Mouse (Mus musculus) kidney, adult 9 months (tissue): Measurements from ENCODE around the gene Srgap2.

Source experiments
- DNase-seq: peaks from one replicate; pipeline ENCODE4 v3.0.0; 2022

Gene Srgap2

GRCm38 (mm10) chr1:131400844-131401243 is 126.3 kb downstream of the Srgap2 start:
- no peak for DNase-seq

- no peak for DNase-seq
Observed at GRCm38 (mm10) chr1:131398181-131398580, 129.0 kb downstream of the Srgap2 start.

DNA sequence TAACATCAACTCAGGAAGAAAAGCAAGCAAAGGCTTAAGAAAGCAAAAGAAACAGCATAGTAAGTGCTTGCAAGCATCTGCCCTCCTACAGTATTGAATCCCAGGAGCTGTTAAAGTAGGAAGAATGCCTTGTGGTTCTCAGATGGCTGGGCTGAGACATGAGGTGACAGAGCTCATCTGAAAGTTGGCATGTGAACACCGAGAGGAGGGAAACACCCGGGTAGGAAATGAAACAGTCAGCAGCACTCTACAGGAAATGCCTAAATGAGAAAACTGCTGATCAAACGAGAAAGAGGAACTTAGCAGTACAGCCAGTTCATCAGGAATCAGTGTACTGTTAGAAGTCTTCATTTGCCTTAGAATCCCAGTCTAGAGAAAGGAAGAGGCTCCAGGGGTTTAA is 142.7 kb downstream of the Srgap2 start:
- peak; percentile 60 for DNase-seq

DNA sequence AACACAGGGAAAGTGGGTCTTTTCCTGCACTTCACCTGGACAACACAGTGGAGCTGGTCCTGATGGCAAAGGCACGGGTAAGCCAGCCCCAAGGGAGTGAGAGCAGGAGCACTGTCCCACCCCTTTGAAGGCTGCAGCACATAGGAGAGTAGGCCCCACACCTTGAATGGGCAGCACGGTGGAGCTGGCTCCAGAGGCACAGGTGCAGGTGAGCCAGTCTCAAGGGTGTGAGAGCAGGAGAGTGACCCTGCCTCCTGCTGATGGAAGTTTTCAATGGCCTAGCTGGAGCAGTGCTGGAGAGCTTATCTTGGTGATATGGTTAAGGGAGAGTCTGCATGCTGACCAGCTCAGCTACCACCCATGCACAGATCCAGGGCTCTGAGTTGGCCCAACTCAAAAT is 145.0 kb downstream of the Srgap2 start:
- no peak for DNase-seq

DNA sequence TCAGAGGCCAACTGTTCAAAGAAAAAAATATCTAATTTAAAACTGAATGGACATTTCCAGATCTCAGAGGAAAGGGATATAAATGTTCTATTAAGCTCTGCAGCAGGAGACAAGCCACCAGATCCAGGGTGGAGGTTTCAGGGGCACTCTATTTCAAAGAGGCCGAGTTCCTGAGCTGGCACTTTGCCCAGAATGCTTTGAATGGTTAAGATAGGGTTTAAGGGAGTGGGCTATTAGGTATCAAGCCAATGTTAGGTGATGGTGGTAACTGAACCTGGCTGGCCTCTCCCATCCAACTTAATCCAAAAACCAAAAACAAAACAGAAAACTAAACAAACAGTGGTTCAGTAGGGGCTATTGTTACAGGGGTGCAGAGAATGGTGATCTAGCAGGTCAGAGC is 146.9 kb downstream of the Srgap2 start:
- no peak for DNase-seq

- no peak for DNase-seq
Observed at GRCm38 (mm10) chr1:131378914-131379474, 148.2 kb downstream of the Srgap2 start.

DNA sequence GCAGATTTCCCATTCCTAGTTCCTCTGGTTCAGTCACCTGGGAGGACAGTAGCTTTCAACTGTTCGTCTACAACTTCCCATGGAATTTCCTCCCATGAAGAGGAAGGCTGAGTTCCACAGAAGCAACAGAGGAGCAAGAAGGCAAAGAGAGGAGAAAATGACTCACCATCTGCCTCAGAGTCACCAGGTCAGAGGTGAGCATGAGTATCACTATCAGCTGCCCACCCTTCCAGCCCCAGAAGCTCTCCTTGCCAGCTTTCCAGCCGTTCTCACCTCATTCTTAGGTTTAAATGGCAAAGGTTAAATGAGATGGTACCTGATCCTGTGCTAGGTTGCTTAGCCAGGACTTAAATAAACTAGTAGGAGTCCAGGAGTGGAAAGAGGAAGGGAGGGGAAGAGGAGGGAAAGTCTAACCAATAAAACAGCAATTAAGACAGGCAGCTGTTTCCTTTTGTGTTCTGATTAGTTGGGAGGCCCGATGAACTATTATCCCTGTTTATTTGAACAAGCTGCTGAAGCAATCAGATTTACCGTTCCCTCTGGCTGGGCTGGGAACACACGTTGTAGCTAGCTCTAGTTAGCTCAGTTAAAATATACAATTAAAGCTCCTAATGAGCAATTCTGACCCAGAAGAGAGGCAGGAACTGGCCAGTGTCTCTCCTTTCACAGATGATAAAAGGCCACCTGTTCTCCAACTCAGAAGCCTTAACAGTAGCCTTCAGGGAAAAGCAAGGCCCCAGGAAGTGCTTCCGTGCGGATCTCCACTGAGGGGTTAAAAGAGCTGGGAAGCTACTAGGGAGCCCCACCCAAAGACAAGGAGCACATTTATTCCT is 148.9 kb downstream of the Srgap2 start:
- no peak for DNase-seq

DNA sequence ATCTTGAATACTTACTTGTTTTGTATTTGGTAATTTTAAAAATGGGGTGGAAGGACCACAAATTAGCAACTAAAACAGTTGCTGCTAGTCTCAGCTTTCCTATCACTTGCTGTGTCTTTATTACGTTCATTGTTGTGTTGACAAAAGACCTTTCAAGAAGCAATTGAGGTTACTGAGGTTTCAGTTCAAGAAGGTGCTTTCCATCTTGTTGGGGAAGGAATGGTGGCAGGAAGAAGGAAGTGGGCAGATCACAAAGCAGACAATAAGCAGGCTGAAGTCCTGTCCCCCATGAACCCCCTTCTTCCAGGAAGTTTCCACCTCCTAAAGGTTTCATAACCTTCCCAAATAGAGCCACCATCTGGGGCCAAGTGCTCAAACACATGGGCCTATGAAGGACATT is 161.3 kb downstream of the Srgap2 start:
- no peak for DNase-seq

GRCm38 (mm10) chr1:131364432-131364831 is 162.7 kb downstream of the Srgap2 start:
- no peak for DNase-seq

DNA sequence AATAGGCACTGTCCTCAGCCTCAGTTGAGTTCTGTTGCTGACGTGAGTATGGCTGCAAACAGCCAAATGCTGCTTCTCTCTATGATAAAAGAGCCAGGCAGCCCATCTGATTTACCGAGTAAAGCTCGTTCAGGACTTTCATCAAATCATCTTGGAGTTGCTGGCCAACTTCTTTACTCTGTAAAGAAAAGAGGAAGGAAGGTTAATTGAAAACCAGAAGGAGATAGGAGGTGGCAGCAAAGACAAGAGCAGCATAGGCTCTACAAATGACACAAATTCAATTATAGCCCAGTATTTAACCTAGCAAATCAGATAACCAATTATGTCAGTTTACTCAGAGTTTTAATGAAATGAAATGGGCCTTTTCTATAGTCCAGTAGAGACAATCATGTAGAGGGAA is 163.3 kb downstream of the Srgap2 start:
- DNase-seq: no peak

GRCm38 (mm10) chr1:131362089-131362488 is 165.1 kb downstream of the Srgap2 start:
- DNase-seq: no peak

DNA sequence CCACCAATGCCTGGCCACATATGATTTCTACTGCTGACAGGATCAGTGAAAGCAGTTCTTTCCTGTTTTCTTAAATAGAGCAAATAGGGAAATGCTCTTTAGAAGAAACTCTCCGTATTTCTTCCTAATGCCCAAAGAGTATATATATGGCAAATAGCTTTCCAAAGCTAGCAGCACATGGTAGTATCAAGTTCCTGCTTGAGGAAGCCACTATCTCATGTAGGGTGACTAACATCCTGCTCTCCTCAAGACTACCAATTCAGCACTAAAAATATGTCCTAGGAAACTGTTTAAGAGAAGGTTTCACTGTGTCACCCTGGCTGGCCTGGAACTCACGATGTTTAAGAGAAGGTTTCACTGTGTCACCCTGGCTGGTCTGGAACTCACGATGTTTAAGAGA is 166.4 kb downstream of the Srgap2 start:
- no peak for DNase-seq

- no peak for DNase-seq
Observed at GRCm38 (mm10) chr1:131359609-131360008, 167.5 kb downstream of the Srgap2 start.

DNA sequence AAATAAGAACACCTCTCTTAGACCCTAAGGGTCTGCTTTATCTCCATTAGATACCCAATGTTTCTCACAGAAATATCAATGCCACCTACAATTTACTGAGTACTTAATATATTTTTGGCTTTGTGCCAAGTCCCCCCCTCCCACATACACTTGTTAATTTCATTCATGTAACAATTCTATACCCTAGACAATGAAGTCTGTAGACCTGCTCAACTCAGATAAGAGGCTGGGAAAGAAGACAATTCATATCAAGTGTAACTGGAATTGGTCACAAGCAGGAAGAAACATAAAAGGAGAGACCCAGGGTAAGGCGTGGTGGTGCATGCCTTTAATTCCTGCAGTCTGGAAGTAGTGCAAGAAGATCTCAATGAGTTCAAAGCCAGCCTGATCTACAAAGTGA is 169.9 kb downstream of the Srgap2 start:
- DNase-seq: no peak

DNA sequence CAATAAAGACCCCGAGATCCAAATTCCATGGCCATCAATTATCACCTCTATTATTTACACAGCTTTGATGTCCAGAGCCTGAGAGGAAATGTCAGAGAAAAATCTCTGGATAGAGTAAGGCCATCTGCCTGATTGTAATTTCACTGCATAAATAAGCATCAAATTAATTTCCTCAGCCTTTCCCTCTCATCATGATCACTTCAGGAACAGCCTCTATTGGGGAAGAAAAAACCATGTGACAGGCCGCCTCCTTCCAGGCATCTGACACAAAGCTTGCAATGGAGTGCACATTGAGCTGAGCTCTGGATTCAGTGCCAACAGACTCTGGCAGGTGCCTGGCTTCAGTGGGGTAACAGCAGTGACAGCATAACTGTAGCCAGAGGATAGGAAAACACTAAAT is 175.7 kb downstream of the Srgap2 start:
- DNase-seq: no peak

DNA sequence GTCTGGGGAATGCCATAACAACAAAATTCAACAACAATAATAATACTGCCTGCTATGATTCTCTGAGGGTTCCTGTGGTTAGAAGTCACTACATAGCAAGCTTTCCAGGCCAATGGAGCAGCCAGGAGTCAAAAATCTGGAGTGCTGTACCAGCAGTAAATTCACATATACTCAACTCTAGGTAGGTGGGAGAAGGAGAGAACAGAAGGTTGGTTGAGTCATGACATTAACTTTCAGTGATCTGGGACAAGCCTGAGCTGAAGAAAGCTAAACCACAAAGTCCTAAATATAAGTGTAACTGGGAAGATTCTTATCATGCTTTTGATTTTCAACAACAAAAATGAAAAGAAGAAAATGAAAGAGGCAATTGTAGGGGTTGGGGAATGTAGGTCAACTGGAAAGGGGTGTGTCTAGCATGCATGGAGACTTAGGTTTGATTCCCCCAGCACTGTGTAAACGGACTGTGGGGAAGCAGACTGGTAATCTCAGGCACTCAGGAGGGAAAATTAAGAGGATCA is 177.1 kb downstream of the Srgap2 start:
- no peak for DNase-seq

DNA sequence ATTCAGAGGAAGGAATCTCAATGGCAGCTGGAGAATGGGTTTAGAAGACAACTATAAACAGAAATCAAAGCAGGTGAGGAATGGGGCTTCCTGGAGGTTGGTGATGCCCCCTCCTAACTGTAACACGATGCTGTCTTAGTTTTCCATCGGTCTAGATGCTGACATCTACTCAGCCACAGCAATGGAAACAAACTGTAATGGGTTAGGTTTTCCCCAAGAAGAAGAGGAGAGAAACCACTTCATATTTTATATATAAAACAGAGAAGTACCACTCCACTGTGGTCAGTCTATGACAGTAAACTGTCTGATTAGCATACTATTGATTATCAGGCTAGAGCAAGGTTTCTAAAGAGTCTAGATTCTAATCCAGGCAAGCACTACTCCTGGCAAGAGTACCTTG is 179.4 kb downstream of the Srgap2 start:
- no peak for DNase-seq

- no peak for DNase-seq
Observed at GRCm38 (mm10) chr1:131346916-131347555, 180.1 kb downstream of the Srgap2 start.

GRCm38 (mm10) chr1:131345422-131346419 is 181.4 kb downstream of the Srgap2 start:
- peak; percentile 63 for DNase-seq

DNA sequence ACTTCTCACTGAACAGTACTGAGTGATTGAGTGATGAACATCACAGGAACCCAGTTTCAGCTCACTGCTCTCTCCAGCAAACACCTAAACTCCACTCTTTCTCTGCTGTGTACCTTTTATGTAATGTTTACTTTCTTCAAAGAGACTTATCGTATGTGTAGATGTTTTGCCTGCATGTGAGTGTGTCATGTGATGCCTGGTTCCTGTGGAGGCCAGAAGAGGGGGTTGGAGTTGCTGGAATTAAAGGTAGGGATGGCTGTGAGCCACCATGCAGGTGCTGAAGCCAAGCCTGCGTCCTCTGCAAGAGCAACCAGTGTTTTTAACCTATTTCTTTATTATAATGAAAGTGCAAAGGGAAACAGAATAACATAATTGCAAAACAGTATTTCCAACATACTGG is 182.5 kb downstream of the Srgap2 start:
- DNase-seq: no peak

- peak; percentile 12 for DNase-seq
Observed at GRCm38 (mm10) chr1:131336017-131336416, 191.1 kb downstream of the Srgap2 start.

GRCm38 (mm10) chr1:131335604-131336003 is 191.5 kb downstream of the Srgap2 start:
- DNase-seq: peak; percentile 30

DNA sequence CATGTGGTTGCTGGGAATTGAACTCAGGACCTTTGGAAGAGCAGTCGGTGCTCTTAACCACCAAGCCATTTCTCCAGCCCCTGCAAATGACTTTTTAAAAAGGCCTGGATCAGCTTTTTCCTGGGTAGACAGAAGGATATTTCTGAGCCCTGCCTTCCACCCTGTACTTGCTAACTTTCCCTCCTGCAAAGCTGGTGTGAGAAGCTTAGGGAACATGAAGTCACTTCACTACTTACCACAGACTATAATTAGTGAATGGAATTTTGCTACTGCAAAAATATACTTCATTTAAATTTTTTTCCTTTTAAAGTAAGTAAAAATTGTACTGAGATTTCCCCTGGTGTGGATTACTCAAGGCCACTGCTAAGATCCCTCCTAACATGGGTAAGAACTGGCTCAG is 196.0 kb downstream of the Srgap2 start:
- no peak for DNase-seq
